Mouse (Mus musculus) retina, adult 2 months (tissue): Measurements from ENCODE around the gene Exoc4.
A peak's percentile ranks its signal among the peaks of the same experiment; 100 is the strongest.

Source experiments
- DNase-seq: peaks from one replicate; pipeline ENCODE4 v3.0.0-alpha.2; 2012; ENCODE audit warnings: low read depth, low spot score

Exoc4 gene

GRCm38 (mm10) chr6:33248894-33249758 is at the start of gene Exoc4:
Gene Exoc4, plus strand, starts transcription at chr6:33249085.
- peak; percentile 92 for DNase-seq

GRCm38 (mm10) chr6:33218780-33219179 is 30.1 kb upstream of the Exoc4 start:
- DNase-seq, result no peak

GRCm38 (mm10) chr6:33226700-33227099 is 22.2 kb upstream of the Exoc4 start:
- DNase-seq, result no peak

GRCm38 (mm10) chr6:33227371-33227770 is 21.5 kb upstream of the Exoc4 start:
- DNase-seq, result no peak

- DNase-seq, result no peak
Measured at GRCm38 (mm10) chr6:33241250-33241649, 7.6 kb upstream of the Exoc4 start.

- DNase-seq, result no peak
Measured at GRCm38 (mm10) chr6:33244546-33244945, 4.3 kb upstream of the Exoc4 start.

- DNase-seq, result no peak
Measured at GRCm38 (mm10) chr6:33247146-33247545, 1.7 kb upstream of the Exoc4 start.

- no peak for DNase-seq
Measured at GRCm38 (mm10) chr6:33247576-33248355, 1.1 kb upstream of the Exoc4 start.

GRCm38 (mm10) chr6:33256638-33257037 is 7.8 kb downstream of the Exoc4 start:
- DNase-seq, result no peak

- DNase-seq, result no peak
Measured at GRCm38 (mm10) chr6:33257076-33257789, 8.3 kb downstream of the Exoc4 start.

GRCm38 (mm10) chr6:33259926-33260325 is 11.0 kb downstream of the Exoc4 start:
- no peak for DNase-seq

- DNase-seq, result no peak
Measured at GRCm38 (mm10) chr6:33261606-33262005, 12.7 kb downstream of the Exoc4 start.

GRCm38 (mm10) chr6:33263950-33264349 is 15.1 kb downstream of the Exoc4 start:
- DNase-seq, result no peak

- DNase-seq, result no peak
Measured at GRCm38 (mm10) chr6:33264388-33264787, 15.5 kb downstream of the Exoc4 start.

- DNase-seq, result no peak
Measured at GRCm38 (mm10) chr6:33267571-33267970, 18.7 kb downstream of the Exoc4 start.

- DNase-seq, result no peak
Measured at GRCm38 (mm10) chr6:33283523-33283922, 34.6 kb downstream of the Exoc4 start.

GRCm38 (mm10) chr6:33283936-33284335 is 35.1 kb downstream of the Exoc4 start:
- no peak for DNase-seq

- DNase-seq, result no peak
Measured at GRCm38 (mm10) chr6:33286376-33286775, 37.5 kb downstream of the Exoc4 start.

- DNase-seq, result peak; percentile 1
Measured at GRCm38 (mm10) chr6:33294626-33295025, 45.7 kb downstream of the Exoc4 start.

- DNase-seq, result no peak
Measured at GRCm38 (mm10) chr6:33297566-33297965, 48.7 kb downstream of the Exoc4 start.

GRCm38 (mm10) chr6:33298768-33299167 is 49.9 kb downstream of the Exoc4 start:
- no peak for DNase-seq

- no peak for DNase-seq
Measured at GRCm38 (mm10) chr6:33305996-33306395, 57.1 kb downstream of the Exoc4 start.
